Mouse (Mus musculus) CD4-positive helper T cell, adult 2 months (primary cell): ENCODE results near the gene Gjb1.
"Not testable (repeated sequence)": the region's sequence is repeated elsewhere in the genome, so short reads cannot be mapped to it uniquely, and the experiment has no call there.

Experiments used
- DNase-seq: peaks from one replicate; pipeline ENCODE4 v3.0.0-alpha.2; 2012; ENCODE audit warnings: low read depth, missing footprints, low spot score

Gjb1 gene

GRCm38 (mm10) chrX:101376190-101376968, at the start of gene Gjb1:
Gene Gjb1 (plus strand): TSS chrX:101376378.
- DNase-seq: no peak

GRCm38 (mm10) chrX:101329372-101330028, 46.7 kb upstream of the Gjb1 start:
- peak; percentile 47 for DNase-seq

GRCm38 (mm10) chrX:101332031-101332374, 44.2 kb upstream of the Gjb1 start:
- no peak for DNase-seq

GRCm38 (mm10) chrX:101332375-101333211, 43.6 kb upstream of the Gjb1 start:
- peak; percentile 95 for DNase-seq

GRCm38 (mm10) chrX:101334606-101335005, 41.6 kb upstream of the Gjb1 start:
- DNase-seq: peak; percentile 43

GRCm38 (mm10) chrX:101338666-101339065, 37.5 kb upstream of the Gjb1 start:
- no peak for DNase-seq

- not testable (repeated sequence) for DNase-seq
Observed at GRCm38 (mm10) chrX:101342837-101343236, 33.3 kb upstream of the Gjb1 start.

- no peak for DNase-seq
Observed at GRCm38 (mm10) chrX:101345456-101345855, 30.7 kb upstream of the Gjb1 start.

- no peak for DNase-seq
Observed at GRCm38 (mm10) chrX:101346475-101346874, 29.7 kb upstream of the Gjb1 start.

GRCm38 (mm10) chrX:101351188-101351587, 25.0 kb upstream of the Gjb1 start:
- no peak for DNase-seq

- not testable (repeated sequence) for DNase-seq
Observed at GRCm38 (mm10) chrX:101358902-101359301, 17.3 kb upstream of the Gjb1 start.

GRCm38 (mm10) chrX:101369001-101369400, 7.2 kb upstream of the Gjb1 start:
- DNase-seq: peak; percentile 53

GRCm38 (mm10) chrX:101370573-101370972, 5.6 kb upstream of the Gjb1 start:
- DNase-seq: no peak

GRCm38 (mm10) chrX:101372946-101373345, 3.2 kb upstream of the Gjb1 start:
- no peak for DNase-seq

GRCm38 (mm10) chrX:101377076-101377475, 898 bp downstream of the Gjb1 start:
- DNase-seq: no peak

- no peak for DNase-seq
Observed at GRCm38 (mm10) chrX:101379744-101380143, 3.6 kb downstream of the Gjb1 start.

GRCm38 (mm10) chrX:101383455-101383854, 7.3 kb downstream of the Gjb1 start:
- DNase-seq: no peak

GRCm38 (mm10) chrX:101384439-101385137, 8.4 kb downstream of the Gjb1 start:
- no peak for DNase-seq

GRCm38 (mm10) chrX:101386222-101386621, 10.0 kb downstream of the Gjb1 start:
- no peak for DNase-seq

GRCm38 (mm10) chrX:101388866-101389537, 12.8 kb downstream of the Gjb1 start:
- no peak for DNase-seq

- no peak for DNase-seq
Observed at GRCm38 (mm10) chrX:101394341-101394740, 18.2 kb downstream of the Gjb1 start.
